19 mouse cellular contexts compared by ENCODE assay signal in the genomic region with DNA sequence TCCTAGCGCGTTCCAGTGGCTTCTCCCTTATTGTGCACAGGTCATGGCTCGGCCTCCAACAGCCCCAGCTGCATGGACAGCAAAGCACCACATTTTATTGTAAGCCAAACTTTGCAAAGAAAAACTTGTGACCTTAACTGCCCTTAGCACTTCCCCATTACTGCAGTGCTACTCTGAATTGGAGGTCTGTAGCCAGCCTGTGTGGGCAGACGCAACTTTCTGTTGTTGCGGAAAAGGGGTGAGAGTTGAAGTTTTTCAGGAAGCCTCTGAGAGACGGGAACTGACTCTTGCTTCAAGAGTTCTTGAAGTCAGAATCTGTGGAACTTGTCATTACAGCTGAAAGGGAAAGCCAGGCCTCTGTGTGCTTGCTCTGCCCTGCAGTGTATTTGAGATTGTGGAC. TPM values are rescaled to one million over a fixed set of nuclear protein-coding genes. Genes with fewer than 3 reads are reported as not detected.
DNase-seq lines count a peak whose midpoint lies in the region; ATAC-seq and TF ChIP-seq lines count a peak whose summit lies in the region.
"Had no signal": no experiment of that assay in that cellular context is flagged by ENCODE, and none has a peak within 500 bp of the region (broad histone marks: within the 10 kb centered on the region; RNA-seq: fewer than 3 reads in every experiment).

No protein-coding gene starts in this region.

- TF ChIP-seq CTCF in kidney, postnatal 0 days (IDR thresholded peaks at IDR 0.05; ENCODE audit: low read depth): no peak
- no peak for TF ChIP-seq CTCF in bone marrow macrophage, adult 2 months (IDR thresholded peaks at IDR 0.05; ENCODE audit: low read depth, low read length)

- no peak for ATAC-seq in kidney, postnatal 0 days (replicated peaks; ENCODE audit: low FRiP score, low read depth)
- no peak for ATAC-seq in cerebellum, adult (ENCODE audit: insufficient number of reproducible peaks, low FRiP score, low TSS enrichment)

- TF ChIP-seq POLR2A in bone marrow macrophage, adult 2 months (IDR thresholded peaks at IDR 0.05; ENCODE audit: borderline replicate concordance, low read depth, low read length): no peak

- DNase-seq in kidney, postnatal 0 days (ENCODE audit: low spot score): peak; percentile 13
- DNase-seq in kidney, adult 11 months: no peak
- DNase-seq in 416B (ENCODE audit: low read depth): peak; percentile 2
- peak; percentile 22 to 36 for DNase-seq in lung, postnatal 4 days
- DNase-seq in hindbrain, embryonic 10.5 days (ENCODE audit: low spot score): no peak
- DNase-seq in right cerebral cortex, adult 2 months (ENCODE audit: low spot score in 2 of 2): no peak
- DNase-seq: adrenal gland, adult 2 months; cerebellum, adult 11 months; cerebellum, postnatal 10 days; kidney, adult 2 months; kidney, postnatal 25 days; thymus, postnatal 14 days had no signal

- no peak overlapping the region for H3K4me2 ChIP-seq in kidney, postnatal 0 days (ENCODE audit: low read length)
- H3K4me2 ChIP-seq: forebrain, embryonic 12.5 days; hindbrain, embryonic 12.5 days; liver, embryonic 15.5 days had no signal

- no peak overlapping the region for H3K4me3 ChIP-seq in kidney, postnatal 0 days (replicated peaks; ENCODE audit: low read depth, low read length)
- H3K4me3 ChIP-seq in bone marrow macrophage, adult 2 months (ENCODE audit: insufficient read depth, low read length): no peak overlapping the region
- no peak overlapping the region for H3K4me3 ChIP-seq in hindbrain, embryonic 10.5 days
- H3K4me3 ChIP-seq: forebrain, embryonic 12.5 days; hindbrain, embryonic 12.5 days; left cerebral cortex, adult 2 months; liver, embryonic 15.5 days; midbrain, embryonic 10.5 days had no signal

- no peaks in the 10 kb centered on the region for H3K4me1 ChIP-seq in kidney, postnatal 0 days (replicated peaks; ENCODE audit: insufficient read depth, low read length)
- H3K4me1 ChIP-seq in bone marrow macrophage, adult 2 months (ENCODE audit: control insufficient read depth, insufficient read depth, low read length): peaks cover 38% of the 10 kb centered on the region
- H3K4me1 ChIP-seq in hindbrain, embryonic 10.5 days (replicated peaks): 0 out of 2 replicates have a peak, but pooled peaks cover 3% of the 10 kb centered on the region
- H3K4me1 ChIP-seq: forebrain, embryonic 12.5 days; hindbrain, embryonic 12.5 days; midbrain, embryonic 10.5 days had no signal

- no peak overlapping the region for H3K9ac ChIP-seq in kidney, postnatal 0 days (ENCODE audit: low read depth, low read length)
- H3K9ac ChIP-seq: forebrain, embryonic 12.5 days; hindbrain, embryonic 12.5 days; liver, embryonic 15.5 days had no signal

- H3K27me3 ChIP-seq in kidney, postnatal 0 days (ENCODE audit: insufficient read depth, low read length): no peaks in the 10 kb centered on the region
- H3K27me3 ChIP-seq in hindbrain, embryonic 10.5 days (ENCODE audit: insufficient read depth, poor library complexity, severe bottlenecking): no peaks in the 10 kb centered on the region
- H3K27me3 ChIP-seq: forebrain, embryonic 12.5 days; hindbrain, embryonic 12.5 days; liver, embryonic 15.5 days had no signal

- WGBS in kidney, postnatal 0 days: 63% methylated on average over 6 of the region's 6 CpGs
- WGBS in hindbrain, embryonic 10.5 days: 65% methylated on average over 6 of the region's 6 CpGs

- H3K36me3 ChIP-seq in kidney, postnatal 0 days (ENCODE audit: insufficient read depth, low read length): no peaks in the 10 kb centered on the region
- no peaks in the 10 kb centered on the region for H3K36me3 ChIP-seq in hindbrain, embryonic 10.5 days
- H3K36me3 ChIP-seq: forebrain, embryonic 12.5 days; hindbrain, embryonic 12.5 days; liver, embryonic 15.5 days; midbrain, embryonic 10.5 days had no signal

- H3K9me3 ChIP-seq in kidney, postnatal 0 days (replicated peaks; ENCODE audit: low read length): no peaks in the 10 kb centered on the region
- H3K9me3 ChIP-seq in hindbrain, embryonic 10.5 days: no peaks in the 10 kb centered on the region
- H3K9me3 ChIP-seq: forebrain, embryonic 12.5 days; hindbrain, embryonic 12.5 days; liver, embryonic 15.5 days; midbrain, embryonic 10.5 days had no signal

- no peak overlapping the region for H3K27ac ChIP-seq in kidney, postnatal 0 days
- peak overlapping the region; percentile 88 for H3K27ac ChIP-seq in bone marrow macrophage, adult 2 months (ENCODE audit: insufficient read depth, low read depth, low read length)
- no peak overlapping the region for H3K27ac ChIP-seq in hindbrain, embryonic 10.5 days
- H3K27ac ChIP-seq: forebrain, embryonic 12.5 days; hindbrain, embryonic 12.5 days; left cerebral cortex, adult 2 months; liver, embryonic 15.5 days; midbrain, embryonic 10.5 days had no signal

RNA-seq across cellular contexts. Expression of a gene that starts 21.2 kb away (rescaled TPM):
- 9.4 and 9.7 TPM in 2 replicates for polyA plus RNA-seq in kidney, postnatal 0 days (2015; fragmentation: Nextera tagmentation; extraction: Ambion mirVana)
- 1.1 and 1.4 TPM in 2 replicates for polyA plus RNA-seq in bone marrow macrophage, adult 2 months (2012; ENCODE audit: insufficient read depth, insufficient read length, missing spikeins)
- 22.0 and 24.3 TPM in 2 replicates for polyA plus RNA-seq in hindbrain, embryonic 10.5 days (2016; fragmentation: Nextera tagmentation; extraction: Ambion mirVana)

Comparison
In these comparisons a context has a peak if more than half of its experiments do, and no peak if none do; other contexts are left out.
1. DNase-seq: peak in kidney, postnatal 0 days (single experiment), 416B (single experiment) and lung, postnatal 4 days (2 of 2); none in kidney, adult 11 months (single experiment), hindbrain, embryonic 10.5 days (single experiment) and right cerebral cortex, adult 2 months (0 of 2).